Mouse (Mus musculus) urinary bladder, postnatal 36 days (tissue): ENCODE measurements around the gene Lao1.
"Not testable (repeated sequence)": the region's sequence is repeated elsewhere in the genome, so short reads cannot be mapped to it uniquely, and the experiment has no call there.

Experiments used
- DNase-seq, 2 experiments: peaks; one replicate each; pipeline ENCODE4 v3.0.0; 2022; ENCODE audit warnings: low spot score in 2 of 2, mixed read lengths in 1 of 2

The Lao1 gene

DNA sequence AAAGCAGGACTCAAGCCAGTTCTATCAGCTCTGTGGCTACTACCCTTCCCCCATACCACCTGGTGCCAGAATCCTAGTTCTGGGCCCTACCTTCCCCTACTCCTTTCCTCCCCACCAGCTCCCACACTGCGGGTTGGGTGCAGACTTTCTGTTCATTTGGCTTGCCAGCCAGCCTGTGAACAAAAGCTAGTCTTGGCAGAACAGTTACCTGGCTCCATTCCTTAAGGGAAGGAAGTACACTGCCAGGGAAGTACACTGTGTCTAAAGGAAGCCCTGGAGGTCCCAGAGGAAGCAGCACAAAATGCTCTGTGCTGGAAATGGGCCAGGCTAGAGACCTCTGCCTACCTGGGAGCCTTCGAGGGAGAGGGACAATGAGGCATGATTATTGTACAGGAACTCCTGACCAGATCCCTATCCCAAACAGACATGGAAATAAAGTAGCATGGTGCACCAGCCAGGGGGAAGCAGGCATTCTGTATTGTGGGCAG is at the start of gene Lao1:
TSS of gene Lao1 (plus strand) at position 438 of the 488 bp plus-strand sequence.
- DNase-seq: peak in 1 of 2 experiments; percentile 15

DNA sequence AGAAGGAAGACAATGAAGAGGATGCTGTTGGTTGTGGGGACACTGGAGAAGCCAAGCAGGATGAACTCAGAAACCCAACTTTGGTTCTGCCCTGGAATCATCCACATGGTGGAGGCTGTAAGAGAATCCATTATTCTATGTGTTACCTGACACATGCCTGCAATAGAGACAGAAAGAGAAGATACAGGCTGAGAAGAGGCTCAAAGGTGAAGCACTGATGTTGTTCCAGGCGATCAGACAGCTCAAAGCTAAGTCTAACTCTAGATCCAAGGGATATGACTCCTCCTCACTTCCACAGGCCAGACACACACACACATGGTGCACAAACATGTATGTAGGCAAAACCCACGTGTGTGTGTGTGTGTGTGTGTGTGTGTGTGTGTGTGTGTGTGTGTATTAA is 44.0 kb upstream of the Lao1 start, which contains the start of gene Olfr1329:
TSS of gene Olfr1329 (minus strand) at position 101 of the 400 bp plus-strand sequence.
- DNase-seq: not testable (repeated sequence)

GRCm38 (mm10) chr4:118931326-118931725 is 30.1 kb upstream of the Lao1 start:
- DNase-seq: not testable (repeated sequence)

DNA sequence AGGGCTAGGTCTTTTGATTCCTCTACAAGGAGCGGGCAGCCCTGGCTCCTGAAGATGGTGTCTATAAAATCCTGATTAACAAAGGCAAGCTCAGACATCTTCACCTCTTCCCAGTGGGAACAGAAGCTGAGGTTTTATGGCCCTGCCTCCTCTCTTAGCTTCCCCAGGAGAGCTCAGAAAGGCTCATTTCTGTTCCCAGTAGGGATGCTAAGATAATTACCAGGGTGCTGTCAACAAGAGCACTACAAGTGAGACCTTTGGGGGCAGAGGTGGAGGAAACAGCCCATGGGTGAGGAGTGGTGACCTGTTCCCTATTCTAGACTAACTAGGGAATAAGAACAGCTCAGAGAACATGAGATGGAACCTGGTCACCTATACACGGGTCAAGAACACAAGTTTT is 22.9 kb upstream of the Lao1 start, which contains the start of gene Olfr1328:
TSS of gene Olfr1328 (minus strand) at position 101 of the 400 bp plus-strand sequence.
- no peak for DNase-seq

DNA sequence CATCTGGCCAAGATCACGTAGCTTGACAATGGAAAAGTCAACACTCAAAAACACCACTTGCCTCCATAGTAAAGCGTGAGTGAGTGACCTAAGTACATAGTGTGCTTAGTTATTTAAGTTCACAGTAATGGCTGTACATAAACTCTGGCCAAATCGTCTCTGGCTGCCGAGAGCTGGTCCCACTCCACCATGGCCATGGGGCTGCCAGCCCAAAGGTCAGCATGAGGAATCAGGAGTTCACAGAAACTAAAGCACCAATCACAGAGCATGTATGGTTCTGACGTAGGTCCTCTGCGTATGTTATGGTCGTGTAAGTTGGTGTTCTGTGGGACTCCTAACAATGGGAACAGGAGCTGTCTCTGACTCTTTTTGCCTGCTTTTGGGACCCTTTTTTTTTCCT is 2.6 kb upstream of the Lao1 start:
- no peak for DNase-seq

GRCm38 (mm10) chr4:118967711-118968110 is 6.3 kb downstream of the Lao1 start:
- no peak for DNase-seq

DNA sequence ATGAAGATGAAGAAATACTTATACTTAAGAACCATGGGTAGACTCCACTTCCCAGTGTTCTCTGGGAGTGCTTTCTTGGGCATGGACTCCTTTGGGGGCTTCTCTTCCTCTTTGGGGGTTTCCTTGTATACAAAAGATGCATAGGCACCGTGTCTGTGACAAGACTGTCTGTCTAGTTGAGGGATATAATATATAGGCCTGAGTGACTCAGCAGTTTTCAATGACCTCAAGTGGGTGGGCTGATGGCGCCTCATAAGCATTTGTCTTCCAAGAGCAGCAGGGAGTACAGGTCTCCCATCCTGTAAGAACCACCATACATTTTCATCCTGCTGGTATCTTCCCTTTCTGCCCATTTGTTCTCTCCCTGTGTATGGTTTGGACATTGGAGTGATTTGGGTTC is 11.9 kb downstream of the Lao1 start:
- no peak for DNase-seq

GRCm38 (mm10) chr4:118985291-118985690 is 23.9 kb downstream of the Lao1 start:
- DNase-seq: no peak

GRCm38 (mm10) chr4:118988535-118988934 is 27.2 kb downstream of the Lao1 start:
- no peak for DNase-seq

GRCm38 (mm10) chr4:118989331-118989730 is 28.0 kb downstream of the Lao1 start:
- DNase-seq: no peak

- DNase-seq: no peak
Measured at GRCm38 (mm10) chr4:118991797-118992196, 30.4 kb downstream of the Lao1 start.

DNA sequence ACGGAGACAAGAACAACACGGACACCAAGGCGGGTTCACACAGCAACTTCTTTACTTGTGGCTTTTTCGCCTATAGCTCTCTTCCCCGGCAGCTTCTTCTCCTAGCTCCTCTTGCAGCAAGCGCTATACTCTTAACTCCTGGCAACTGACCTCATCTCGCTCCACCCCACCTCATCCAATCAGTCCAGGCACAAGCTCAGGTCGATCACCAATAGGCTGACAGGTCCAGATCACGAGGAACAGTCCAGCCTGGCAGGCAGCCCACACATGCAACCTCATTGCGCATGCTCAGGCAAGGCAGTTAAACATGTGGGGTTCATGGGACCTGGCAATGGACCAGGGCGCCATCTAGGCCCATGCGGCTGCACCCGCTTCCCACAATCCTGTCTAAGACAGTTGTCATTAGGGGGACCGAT is 35.8 kb downstream of the Lao1 start:
- no peak for DNase-seq

- DNase-seq: no peak
Measured at GRCm38 (mm10) chr4:118999691-119000486, 38.5 kb downstream of the Lao1 start.

DNA sequence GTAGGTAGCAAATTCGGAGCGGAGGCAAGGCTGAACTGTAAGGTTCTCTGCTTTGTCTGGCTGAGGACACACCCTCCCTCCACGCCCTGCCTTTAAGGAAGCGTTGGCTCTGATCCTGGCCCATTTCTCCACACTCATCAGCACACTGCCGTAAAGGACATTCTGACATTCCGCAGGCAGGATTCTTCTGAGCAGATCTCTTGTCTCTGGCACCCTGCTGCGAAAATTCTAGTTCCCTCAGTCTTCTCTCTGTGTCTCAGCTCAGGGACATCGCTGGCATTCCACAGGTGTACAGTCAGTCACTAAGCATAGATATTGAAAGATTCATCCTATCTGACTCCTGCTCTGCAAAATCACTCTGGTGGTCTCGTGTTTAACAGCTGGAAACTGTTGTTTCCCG is 40.3 kb downstream of the Lao1 start:
- DNase-seq: no peak

DNA sequence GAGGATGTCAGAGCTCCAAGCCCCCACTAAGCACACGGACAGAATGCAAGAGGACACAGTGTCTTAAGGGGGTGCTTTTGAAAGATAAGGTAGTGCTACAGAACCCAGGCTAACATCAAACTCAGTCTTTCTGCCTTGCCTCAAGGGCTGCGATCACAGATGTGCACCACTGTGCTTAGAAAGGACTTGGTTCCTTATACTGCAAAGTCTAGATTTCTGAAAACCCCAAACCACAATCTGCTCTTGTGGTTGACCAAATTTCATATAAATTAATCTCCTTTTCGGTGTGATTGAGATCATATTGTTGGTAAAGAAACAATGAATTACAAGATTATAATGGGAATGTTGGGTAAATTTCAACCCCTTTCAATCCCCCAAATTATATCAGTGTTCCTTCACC is 41.1 kb downstream of the Lao1 start:
- DNase-seq: no peak

DNA sequence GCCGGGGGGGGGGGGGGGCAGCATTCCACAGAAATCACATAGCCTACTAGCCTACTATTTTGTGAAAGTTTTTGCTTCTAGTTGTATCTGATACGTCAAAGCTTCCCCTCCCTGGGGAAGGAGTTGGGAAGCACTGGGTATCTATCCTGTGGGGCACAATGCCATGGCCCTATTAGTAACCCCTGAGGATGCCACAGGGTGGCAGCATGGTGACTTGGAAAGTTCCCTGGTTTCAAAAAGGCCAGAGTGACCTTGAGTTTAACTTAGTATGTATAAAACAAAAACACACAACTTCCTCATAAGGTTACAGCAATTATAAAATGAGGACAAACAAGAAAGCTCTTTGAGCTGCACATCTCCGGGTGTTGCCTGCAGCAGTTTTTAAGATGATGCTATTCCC is 42.8 kb downstream of the Lao1 start:
- DNase-seq: no peak

GRCm38 (mm10) chr4:119004613-119005339 is 43.4 kb downstream of the Lao1 start:
- peak; percentile 85 to 89 for DNase-seq

DNA sequence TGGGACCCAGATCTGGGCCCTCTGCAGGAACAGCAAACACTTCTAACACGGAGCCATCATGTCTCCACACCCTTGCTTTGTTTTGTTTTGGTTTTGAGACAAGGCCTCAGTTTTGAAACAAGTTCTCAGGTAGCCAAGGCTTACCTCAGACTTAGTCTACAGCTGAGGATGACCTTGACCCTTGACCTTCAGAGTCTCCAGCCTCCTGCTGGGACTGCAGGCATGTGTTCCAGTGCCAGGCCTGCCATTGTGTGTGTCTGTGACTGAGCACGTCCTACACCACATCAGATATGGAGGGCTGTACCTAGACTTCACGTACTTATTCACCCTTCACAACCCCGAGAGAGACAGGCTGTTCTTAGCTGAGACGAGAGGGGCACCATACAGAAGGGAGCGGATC is 46.2 kb downstream of the Lao1 start:
- no peak for DNase-seq

DNA sequence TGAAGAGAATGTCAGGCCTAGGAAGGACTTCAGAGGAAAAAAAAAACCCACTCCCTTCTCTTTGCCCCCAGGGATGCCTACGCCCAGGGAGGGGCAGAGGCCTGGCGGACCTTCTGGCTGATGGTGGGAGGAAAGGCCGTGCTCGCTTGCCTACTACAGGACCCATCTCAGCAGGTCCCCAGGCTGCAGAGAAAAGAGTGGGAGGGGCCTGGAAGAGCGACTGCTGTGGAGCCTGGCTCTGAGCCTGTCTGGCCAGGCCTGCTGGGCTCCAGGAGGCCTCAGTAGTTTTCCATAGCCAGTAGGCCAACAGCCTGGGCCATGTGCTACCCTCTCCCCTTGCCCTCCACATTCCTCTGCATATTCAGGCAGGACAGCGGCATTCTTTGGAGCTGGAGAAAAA is 47.1 kb downstream of the Lao1 start:
- peak in 1 of 2 experiments; percentile 10 for DNase-seq

DNA sequence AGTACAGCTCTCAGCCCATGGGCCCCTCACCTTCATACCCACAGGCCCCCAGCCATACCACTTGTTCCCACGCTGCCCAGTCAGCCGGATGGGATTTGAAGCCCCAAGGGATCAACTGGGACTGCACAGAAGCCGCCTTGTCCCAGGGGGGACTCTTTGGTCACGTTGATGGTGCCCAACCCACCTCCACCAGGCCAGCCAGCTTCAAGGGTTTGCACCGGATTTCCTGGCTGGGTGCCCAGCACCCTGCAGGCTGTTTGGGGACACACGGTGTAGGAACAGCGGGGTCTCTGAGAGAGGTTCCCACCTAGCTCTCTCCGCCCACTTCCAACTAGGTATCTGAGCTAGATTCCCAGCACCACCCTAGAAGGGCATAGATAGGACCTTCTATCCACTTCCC is 48.4 kb downstream of the Lao1 start:
- no peak for DNase-seq

- no peak for DNase-seq
Measured at GRCm38 (mm10) chr4:119011050-119011680, 49.8 kb downstream of the Lao1 start.

- no peak for DNase-seq
Measured at GRCm38 (mm10) chr4:119013031-119013430, 51.7 kb downstream of the Lao1 start.
